Mouse (Mus musculus): Measurements from ENCODE around the gene Nceh1. TPM values are rescaled to one million over a fixed set of nuclear protein-coding genes. Genes with fewer than 3 reads are reported as not detected.
A peak's percentile ranks its signal among the peaks of the same experiment; 100 is the strongest.

Gene Nceh1
- 100 to 1,000 TPM; 227 to 231 TPM for total RNA-seq (2021)
- long read RNA-seq, experiment 1, full-length matches to known transcripts = 118 of 141 reads
- long read RNA-seq, experiment 1, partial matches to known transcripts = 3 of 141 reads
- long read RNA-seq, experiment 1, other reads (novel, unspliced or antisense) = 20 of 141 reads
- long read RNA-seq, experiment 2, full-length matches to known transcripts = 52 of 65 reads
- long read RNA-seq, experiment 2, partial matches to known transcripts = 13 of 65 reads
- long read RNA-seq, experiment 2, other reads (novel, unspliced or antisense) = 0 of 65 reads

GRCm38 (mm10) chr3:27182733-27183600, at the start of gene Nceh1:
Gene Nceh1, plus strand, starts transcription at chr3:27182965.
- DNase-seq = peak; percentile 97 to 98

- DNase-seq = no peak
Observed at GRCm38 (mm10) chr3:27140101-27140500, 42.7 kb upstream of the Nceh1 start.

- DNase-seq = no peak
Observed at GRCm38 (mm10) chr3:27143570-27143969, 39.2 kb upstream of the Nceh1 start.

- DNase-seq = no peak
Observed at GRCm38 (mm10) chr3:27145733-27146132, 37.0 kb upstream of the Nceh1 start.

- no peak for DNase-seq
Observed at GRCm38 (mm10) chr3:27153191-27153671, 29.5 kb upstream of the Nceh1 start.

- peak; percentile 99 to 100 for DNase-seq
Observed at GRCm38 (mm10) chr3:27153701-27154209, 29.0 kb upstream of the Nceh1 start, which contains the start of gene Ect2. Gene Ect2, minus strand, starts transcription at chr3:27153878.

GRCm38 (mm10) chr3:27154280-27154679, 28.5 kb upstream of the Nceh1 start:
- no peak for DNase-seq

GRCm38 (mm10) chr3:27155051-27155855, 27.5 kb upstream of the Nceh1 start:
- DNase-seq = peak; percentile 11

- DNase-seq = no peak
Observed at GRCm38 (mm10) chr3:27155856-27156593, 26.7 kb upstream of the Nceh1 start.

- DNase-seq = no peak
Observed at GRCm38 (mm10) chr3:27156594-27156949, 26.2 kb upstream of the Nceh1 start.

GRCm38 (mm10) chr3:27158910-27159309, 23.9 kb upstream of the Nceh1 start:
- DNase-seq = no peak

GRCm38 (mm10) chr3:27161645-27162409, 20.9 kb upstream of the Nceh1 start:
- DNase-seq = no peak

GRCm38 (mm10) chr3:27162410-27162804, 20.4 kb upstream of the Nceh1 start:
- no peak for DNase-seq

- no peak for DNase-seq
Observed at GRCm38 (mm10) chr3:27165481-27166065, 17.2 kb upstream of the Nceh1 start.

- DNase-seq = no peak
Observed at GRCm38 (mm10) chr3:27170257-27170656, 12.5 kb upstream of the Nceh1 start.

GRCm38 (mm10) chr3:27179711-27180110, 3.1 kb upstream of the Nceh1 start:
- DNase-seq = no peak

- DNase-seq = peak; percentile 42 to 65
Observed at GRCm38 (mm10) chr3:27183601-27184175, 923 bp downstream of the Nceh1 start.

GRCm38 (mm10) chr3:27188386-27188785, 5.6 kb downstream of the Nceh1 start:
- no peak for DNase-seq

- peak; percentile 81 to 89 for DNase-seq
Observed at GRCm38 (mm10) chr3:27189320-27190261, 6.8 kb downstream of the Nceh1 start.

Measured in heart, adult 18-20 months (tissue).